Mouse (Mus musculus) lung, postnatal 10 days (tissue): Measurements from ENCODE around the gene Uba52.

Experiments used
- DNase-seq: peaks from one replicate; pipeline ENCODE4 v3.0.0; 2021

Gene Uba52

GRCm38 (mm10) chr8:70503062-70503750 lies 7.4 kb downstream of the Uba52 start:
- DNase-seq, result peak; percentile 78

GRCm38 (mm10) chr8:70502540-70502939 lies 8.1 kb downstream of the Uba52 start:
- DNase-seq, result no peak

- DNase-seq, result no peak
Observed at GRCm38 (mm10) chr8:70501820-70502529, 8.6 kb downstream of the Uba52 start.

GRCm38 (mm10) chr8:70500386-70501301 lies 10.0 kb downstream of the Uba52 start:
- DNase-seq, result no peak

GRCm38 (mm10) chr8:70495771-70496062 lies 14.9 kb downstream of the Uba52 start:
- DNase-seq, result no peak

- no peak for DNase-seq
Observed at GRCm38 (mm10) chr8:70495001-70495770, 15.4 kb downstream of the Uba52 start.

DNA sequence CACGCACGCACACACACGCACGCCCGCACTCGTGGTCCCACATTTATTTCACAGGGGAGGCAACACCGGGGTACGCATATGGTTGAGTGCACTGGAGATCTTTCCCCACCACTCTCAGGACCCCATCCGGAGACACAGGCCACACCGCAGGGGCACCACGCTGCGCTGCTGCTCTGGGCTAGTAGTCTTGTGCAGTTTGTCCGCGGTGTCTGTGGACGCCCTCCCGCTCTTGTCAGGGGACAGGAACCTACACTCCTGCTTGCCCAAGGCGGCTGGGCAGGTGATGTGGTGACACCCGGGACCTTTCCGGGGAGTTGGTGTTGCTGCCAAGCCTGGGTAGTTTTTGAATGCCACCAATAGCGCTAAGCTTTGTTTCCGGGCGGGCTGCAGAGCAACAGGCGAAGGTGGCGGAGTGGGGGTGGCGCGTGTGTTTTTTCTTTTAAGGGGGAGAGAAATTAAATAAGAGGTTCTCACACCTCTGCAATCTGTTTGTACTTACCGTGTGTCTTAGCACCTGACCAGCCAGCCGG lies 16.1 kb downstream of the Uba52 start:
- DNase-seq, result no peak

- DNase-seq, result no peak
Observed at GRCm38 (mm10) chr8:70493692-70494415, 16.7 kb downstream of the Uba52 start.

- peak; percentile 19 for DNase-seq
Observed at GRCm38 (mm10) chr8:70492664-70493640, 17.6 kb downstream of the Uba52 start, which contains the start of gene Crlf1. TSS of gene Crlf1 (plus strand) at chr8:70493158.

DNA sequence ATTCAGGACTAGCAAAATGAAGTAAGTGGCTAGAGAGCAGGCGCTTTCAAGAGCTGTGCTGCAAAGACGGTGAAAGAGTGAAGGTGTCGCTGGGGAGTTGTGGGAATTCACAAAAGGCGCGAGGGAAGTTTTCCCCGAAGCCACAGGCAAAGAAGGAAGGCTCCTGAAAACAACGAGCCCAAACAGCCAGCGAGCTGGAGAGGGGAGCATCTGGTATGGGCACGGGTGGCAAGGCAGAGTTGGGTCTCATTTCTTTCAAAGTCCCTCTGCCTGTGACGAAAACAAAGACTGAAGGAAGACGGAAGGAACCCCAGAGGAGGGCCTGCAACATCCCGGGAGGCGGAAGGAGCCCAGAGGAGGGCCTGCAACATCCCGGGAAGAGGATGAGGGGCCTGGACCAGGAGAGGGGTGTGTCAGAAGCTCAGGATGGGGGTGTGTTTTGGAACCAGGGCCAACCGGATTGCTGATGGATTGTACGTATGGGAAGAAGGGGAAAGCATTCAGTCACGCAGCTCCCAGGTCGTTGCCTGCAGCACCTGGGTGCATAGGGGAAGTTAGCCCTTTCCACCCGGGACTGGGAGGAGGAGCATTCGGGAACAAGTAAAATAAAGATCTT lies 19.6 kb downstream of the Uba52 start:
- no peak for DNase-seq

DNA sequence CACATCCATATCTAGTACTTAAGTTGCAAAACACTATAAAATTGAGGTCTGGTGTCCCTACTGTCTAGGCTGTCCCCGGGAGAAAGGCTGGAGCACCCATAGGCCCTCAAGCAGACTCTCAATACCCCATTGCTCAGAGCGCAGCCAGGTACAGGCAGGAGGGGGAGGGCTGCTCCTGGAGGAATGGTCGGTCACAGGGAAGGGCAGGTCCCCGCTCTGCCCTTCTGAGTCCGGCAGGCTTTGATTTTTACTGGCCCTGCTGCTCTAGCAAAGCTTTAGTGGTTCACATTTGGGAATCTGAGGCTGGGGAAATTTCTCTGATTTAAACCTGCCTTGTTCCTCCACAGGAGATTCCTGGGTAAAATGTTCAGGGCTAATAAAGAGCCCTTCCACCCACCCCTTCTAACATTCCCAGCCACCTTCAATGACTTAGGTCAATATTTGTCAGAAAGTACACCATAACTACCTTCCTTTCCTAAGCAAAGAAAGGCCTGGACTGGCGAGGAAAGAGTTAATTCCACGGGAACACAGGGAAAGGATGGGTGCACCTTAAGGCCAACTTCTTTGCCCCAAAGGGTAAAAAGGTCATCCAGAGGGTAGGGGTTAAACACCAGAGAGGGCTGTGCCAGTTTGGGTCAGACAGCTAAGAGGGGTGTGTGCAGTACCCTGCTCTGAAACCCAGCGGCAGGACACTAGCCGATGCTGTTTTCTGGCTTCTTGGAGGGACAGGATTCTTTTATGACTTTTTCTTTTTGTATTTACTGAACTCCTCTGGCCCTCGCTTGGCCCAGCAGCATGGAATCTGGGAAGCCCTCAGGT lies 20.3 kb downstream of the Uba52 start:
- DNase-seq, result peak; percentile 40

DNA sequence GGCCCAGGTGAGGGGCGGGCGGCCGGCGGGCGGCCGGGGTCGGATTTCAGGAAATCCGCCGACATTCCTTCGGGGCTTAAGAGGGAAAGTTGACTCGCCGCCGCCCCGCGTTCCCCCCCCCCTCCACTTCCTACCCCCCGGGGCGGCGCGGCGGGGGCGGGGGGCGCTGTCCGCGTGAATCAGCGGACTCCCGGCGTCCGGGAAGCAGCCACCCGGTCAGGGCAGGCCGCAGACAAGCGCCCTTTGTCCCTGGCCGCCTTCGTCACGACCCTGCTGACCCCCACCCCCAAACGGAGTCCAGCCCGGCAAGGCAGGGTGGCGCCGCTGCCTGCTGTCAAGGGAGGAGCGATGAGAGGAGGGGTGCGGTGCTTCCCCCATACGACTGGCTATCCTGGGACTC lies 21.0 kb downstream of the Uba52 start:
- DNase-seq, result peak; percentile 42

- no peak for DNase-seq
Observed at GRCm38 (mm10) chr8:70488931-70489470, 21.6 kb downstream of the Uba52 start.

DNA sequence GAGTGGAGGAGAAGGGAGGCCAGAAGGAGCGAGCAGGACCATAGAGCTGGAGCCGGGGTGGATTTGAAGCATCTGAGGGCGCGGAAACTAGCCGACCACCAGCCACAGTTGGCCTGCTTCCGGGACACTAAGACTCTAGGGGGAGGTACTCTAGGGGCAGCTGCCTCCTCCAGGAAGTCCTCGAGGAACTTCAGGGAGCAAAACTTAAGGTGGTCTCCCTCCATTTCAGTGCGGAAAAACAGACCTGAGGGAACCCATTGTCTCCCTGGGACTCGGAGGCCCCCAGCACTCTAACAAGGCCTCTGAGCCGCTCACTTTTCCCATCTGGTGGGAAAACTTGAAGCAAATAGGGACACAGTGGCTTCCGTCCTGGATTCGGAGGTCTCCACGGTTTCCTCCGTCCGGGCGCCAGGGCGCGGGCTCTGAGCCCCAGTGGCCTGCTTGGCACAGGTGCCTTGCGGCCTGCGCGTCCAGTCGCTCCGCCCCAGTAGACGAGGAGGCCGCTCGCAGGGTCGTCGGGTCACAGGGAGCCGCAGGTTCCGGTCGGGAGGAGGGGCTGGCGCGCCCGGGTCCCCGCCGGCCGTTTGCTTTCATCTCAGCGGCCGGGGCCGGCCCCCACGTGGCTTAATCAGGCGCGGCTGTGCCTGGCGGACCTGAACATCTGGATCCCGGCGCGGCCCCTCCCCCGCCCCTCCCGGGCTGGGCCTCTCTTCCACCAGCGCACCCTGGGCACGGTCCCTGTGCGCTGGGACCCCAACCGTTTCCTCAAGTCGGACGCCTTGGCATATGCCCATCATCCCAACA lies 22.4 kb downstream of the Uba52 start:
- peak; percentile 65 for DNase-seq

GRCm38 (mm10) chr8:70486941-70487520 lies 23.6 kb downstream of the Uba52 start, which contains the start of gene Tmem59l:
TSS of gene Tmem59l (minus strand) at chr8:70487358.
- no peak for DNase-seq

- no peak for DNase-seq
Observed at GRCm38 (mm10) chr8:70486191-70486681, 24.4 kb downstream of the Uba52 start.

DNA sequence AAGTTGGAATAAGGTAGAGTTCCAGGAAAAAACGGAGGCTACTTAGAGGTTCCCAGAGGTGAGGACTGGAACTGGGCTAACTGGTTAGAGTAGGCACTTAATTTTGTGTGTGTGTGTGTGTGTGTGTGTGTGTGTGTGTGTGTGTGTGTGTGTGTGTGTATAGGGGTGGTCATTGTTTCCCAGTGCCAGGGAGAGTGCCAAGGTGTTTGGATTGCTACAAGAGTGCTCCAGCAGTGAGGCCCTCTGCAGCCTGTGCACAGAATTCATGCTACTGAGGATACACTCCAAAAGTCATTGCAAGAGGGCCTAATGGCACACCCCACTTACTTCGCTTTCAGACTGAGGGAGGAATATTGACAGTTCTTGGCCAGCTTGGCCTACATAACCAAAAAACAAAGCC lies 27.7 kb downstream of the Uba52 start:
- DNase-seq, result peak; percentile 60
